Mouse (Mus musculus) heart, embryonic 15.5 days (tissue): ENCODE measurements around the gene A130010J15Rik. TPM values are rescaled to one million over a fixed set of nuclear protein-coding genes. Genes with fewer than 3 reads are reported as not detected.

Experiments used
- ATAC-seq: fragments of 200-750 bp; cut with Nextera tagmentation; replicated peaks from 2 replicates; pipeline ENCODE4 v1.8.0; 2017; ENCODE audit warnings: low read depth, moderate TSS enrichment; ENCODE audit not compliant: insufficient number of reproducible peaks, insufficient read depth, low FRiP score
- H3K27ac ChIP-seq: fragments of 300-500 bp; sonication (generic); 2 replicates; pipeline ENCODE4 v1.5.1; 2015; ENCODE audit warnings: mild to moderate bottlenecking, inconsistent platforms
- H3K27me3 ChIP-seq: fragments of 300-500 bp; sonication (generic); 2 replicates; pipeline ENCODE4 v1.6.1; 2015; ENCODE audit warnings: inconsistent platforms
- H3K36me3 ChIP-seq: fragments of 300-500 bp; sonication (generic); 2 replicates; pipeline ENCODE4 v1.6.1; 2015; ENCODE audit warnings: mild to moderate bottlenecking, inconsistent platforms
- H3K4me1 ChIP-seq: fragments of 300-500 bp; sonication (generic); replicated peaks from 2 replicates; pipeline ENCODE4 v1.6.1; 2015; ENCODE audit warnings: inconsistent platforms
- H3K4me2 ChIP-seq: fragments of 300-500 bp; sonication (generic); 2 replicates; pipeline ENCODE4 v1.6.1; 2015; ENCODE audit warnings: inconsistent platforms, mild to moderate bottlenecking, moderate library complexity
- H3K4me3 ChIP-seq: fragments of 300-500 bp; sonication (generic); 2 replicates; pipeline ENCODE4 v1.5.1; 2015; ENCODE audit warnings: mild to moderate bottlenecking, inconsistent platforms
- H3K9ac ChIP-seq: fragments of 300-500 bp; sonication (generic); 2 replicates; pipeline ENCODE4 v1.6.1; 2015; ENCODE audit warnings: mild to moderate bottlenecking, inconsistent platforms
- H3K9me3 ChIP-seq: fragments of 300-500 bp; sonication (generic); replicated peaks from 2 replicates; pipeline ENCODE4 v1.6.1; 2016; ENCODE audit warnings: inconsistent platforms
- WGBS: fragments of 180-500 bp; shearing (Covaris S2); methylation state at CpG from one replicate; pipeline ENCODE4 v1.1.7; 2015; ENCODE audit warnings: mixed read lengths; 5-methylcytosine and 5-hydroxymethylcytosine counted together
- polyA plus RNA-seq: library from polyadenylated mRNA; unstranded; fragments of >200 nt; fragmentation: Nextera tagmentation; extraction: Ambion mirVana; gene quantifications from 2 replicates; pipeline ENCODE4 v1.2.1, GENCODE M21; 2015

Gene A130010J15Rik
- polyA plus RNA-seq, 1 experiment from 2014 or later: 10.7 TPM

- ATAC-seq: no peak
Measured at GRCm38 (mm10) chr1:193188257-193188656, 20.4 kb downstream of the A130010J15Rik start.

GRCm38 (mm10) chr1:193189151-193189621 is 21.3 kb downstream of the A130010J15Rik start:
- Histone ChIP-seq H3K9ac (no peak overlapping the region), H3K4me2 (peak overlapping the region; percentile 23; the same call in 1 of the 2 replicates), H3K27ac (peak overlapping the region; percentile 92), H3K4me3 (no peak overlapping the region), H3K9me3 (no peaks in the 10 kb centered on the region), H3K4me1 (peaks cover 40% of the 10 kb centered on the region), H3K36me3 (no peaks in the 10 kb centered on the region), H3K27me3 (no peaks in the 10 kb centered on the region)
- 17% methylated on average over 9 of the region's 9 CpGs for WGBS
- ATAC-seq: peak; percentile 92

More at GRCm38 (mm10) chr1:193188257-193188656, 20.4 kb downstream of the A130010J15Rik start:
- H3K9ac ChIP-seq: no peak overlapping the region
- H3K27ac ChIP-seq: peak overlapping the region; percentile 92
- no peak overlapping the region for H3K4me2 ChIP-seq
- no peaks in the 10 kb centered on the region for H3K36me3 ChIP-seq
- H3K4me3 ChIP-seq: no peak overlapping the region
- no peaks in the 10 kb centered on the region for H3K9me3 ChIP-seq
- peaks cover 40% of the 10 kb centered on the region for H3K4me1 ChIP-seq
- no peaks in the 10 kb centered on the region for H3K27me3 ChIP-seq
- 62% methylated on average over 6 of the region's 6 CpGs for WGBS

- no peaks in the 10 kb centered on the region for H3K36me3 ChIP-seq
- H3K9me3 ChIP-seq: no peaks in the 10 kb centered on the region
- 15% methylated on average over 3 of the region's 3 CpGs for WGBS
- H3K4me2 ChIP-seq: peak overlapping the region; percentile 23; the same call in 1 of the 2 replicates
- peak overlapping the region; percentile 92 for H3K27ac ChIP-seq
- H3K4me3 ChIP-seq: no peak overlapping the region
- H3K4me1 ChIP-seq: peaks cover 40% of the 10 kb centered on the region
- H3K9ac ChIP-seq: no peak overlapping the region
- no peaks in the 10 kb centered on the region for H3K27me3 ChIP-seq
- ATAC-seq: no peak; the same call in 1 of the 2 replicates
Measured at GRCm38 (mm10) chr1:193189771-193190170, 21.9 kb downstream of the A130010J15Rik start.

GRCm38 (mm10) chr1:193191675-193192283 is 23.9 kb downstream of the A130010J15Rik start:
- 50% methylated on average over 7 of the region's 7 CpGs for WGBS
- no peak overlapping the region for H3K9ac ChIP-seq
- no peaks in the 10 kb centered on the region for H3K27me3 ChIP-seq
- peak overlapping the region; percentile 92 for H3K27ac ChIP-seq
- H3K9me3 ChIP-seq: no peaks in the 10 kb centered on the region
- H3K4me3 ChIP-seq: no peak overlapping the region
- no peak for ATAC-seq
- peaks cover 40% of the 10 kb centered on the region for H3K4me1 ChIP-seq
- no peak overlapping the region for H3K4me2 ChIP-seq
- no peaks in the 10 kb centered on the region for H3K36me3 ChIP-seq

- H3K27me3 ChIP-seq: no peaks in the 10 kb centered on the region
- ATAC-seq: no peak
- peaks cover 26% of the 10 kb centered on the region for H3K4me1 ChIP-seq
- H3K36me3 ChIP-seq: no peaks in the 10 kb centered on the region
- no peak overlapping the region for H3K9ac ChIP-seq
- no peak overlapping the region for H3K4me2 ChIP-seq
- WGBS: 80% methylated on average over 3 of the region's 3 CpGs
- H3K9me3 ChIP-seq: no peaks in the 10 kb centered on the region
- no peak overlapping the region for H3K27ac ChIP-seq
- H3K4me3 ChIP-seq: no peak overlapping the region
Measured at GRCm38 (mm10) chr1:193194416-193195140, 26.7 kb downstream of the A130010J15Rik start.

- H3K27me3 ChIP-seq: no peaks in the 10 kb centered on the region
- no peak overlapping the region for H3K27ac ChIP-seq
- no peaks in the 10 kb centered on the region for H3K9me3 ChIP-seq
- no peak overlapping the region for H3K4me2 ChIP-seq
- no peak overlapping the region for H3K9ac ChIP-seq
- peaks cover 19% of the 10 kb centered on the region for H3K4me1 ChIP-seq
- ATAC-seq: no peak
- no peak overlapping the region for H3K4me3 ChIP-seq
- WGBS: 49% methylated on average over 3 of the region's 3 CpGs
- H3K36me3 ChIP-seq: no peaks in the 10 kb centered on the region
Measured at GRCm38 (mm10) chr1:193195169-193195810, 27.4 kb downstream of the A130010J15Rik start.

GRCm38 (mm10) chr1:193197494-193198205 is 29.8 kb downstream of the A130010J15Rik start:
- no peaks in the 10 kb centered on the region for H3K36me3 ChIP-seq
- 85% methylated on average over 18 of the region's 18 CpGs for WGBS
- ATAC-seq: no peak
- H3K27me3 ChIP-seq: no peaks in the 10 kb centered on the region
- no peak overlapping the region for H3K27ac ChIP-seq
- no peaks in the 10 kb centered on the region for H3K9me3 ChIP-seq
- 0 out of 2 replicates have a peak, but pooled peaks cover 2% of the 10 kb centered on the region for H3K4me1 ChIP-seq
- no peak overlapping the region for H3K4me2 ChIP-seq
- no peak overlapping the region for H3K4me3 ChIP-seq
- no peak overlapping the region for H3K9ac ChIP-seq

GRCm38 (mm10) chr1:193198312-193198711 is 30.5 kb downstream of the A130010J15Rik start:
- ATAC-seq: no peak
- 74% methylated on average over 2 of the region's 2 CpGs for WGBS
- Histone ChIP-seq H3K4me3 (no peak overlapping the region), H3K27me3 (no peaks in the 10 kb centered on the region), H3K9ac (no peak overlapping the region), H3K36me3 (no peaks in the 10 kb centered on the region), H3K4me1 (0 out of 2 replicates have a peak, but pooled peaks cover 2% of the 10 kb centered on the region), H3K4me2 (no peak overlapping the region), H3K27ac (no peak overlapping the region), H3K9me3 (no peaks in the 10 kb centered on the region)

- WGBS: 70% methylated on average over 8 of the region's 8 CpGs
- peak overlapping the region; percentile 12; the same call in 1 of the 2 replicates for H3K4me2 ChIP-seq
- ATAC-seq: no peak
- peak overlapping the region; percentile 6; the same call in 1 of the 2 replicates for H3K4me3 ChIP-seq
- H3K9ac ChIP-seq: no peak overlapping the region
- no peaks in the 10 kb centered on the region for H3K27me3 ChIP-seq
- no peaks in the 10 kb centered on the region for H3K36me3 ChIP-seq
- H3K27ac ChIP-seq: peak overlapping the region; percentile 39; the same call in 1 of the 2 replicates
- H3K4me1 ChIP-seq: 0 out of 2 replicates have a peak, but pooled peaks cover 2% of the 10 kb centered on the region
- H3K9me3 ChIP-seq: no peaks in the 10 kb centered on the region
Measured at GRCm38 (mm10) chr1:193200640-193201382, 33.0 kb downstream of the A130010J15Rik start.

- Histone ChIP-seq H3K4me2 (peak within 1 kb of the TSS; percentile 12; the same call in 1 of the 2 replicates), H3K36me3 (no peaks in the 10 kb centered on the region), H3K27ac (peak within 1 kb of the TSS; percentile 39; the same call in 1 of the 2 replicates), H3K9ac (no peak within 1 kb of the TSS), H3K4me3 (peak within 1 kb of the TSS; percentile 6; the same call in 1 of the 2 replicates), H3K4me1 (0 out of 2 replicates have a peak, but pooled peaks cover 2% of the 10 kb centered on the region), H3K27me3 (no peaks in the 10 kb centered on the region), H3K9me3 (no peaks in the 10 kb centered on the region)
- WGBS: 61% methylated on average over 5 of the region's 5 CpGs
- ATAC-seq: no peak
Measured at GRCm38 (mm10) chr1:193201383-193201778, 33.5 kb downstream of the A130010J15Rik start, which contains the start of gene Traf3ip3. Traf3ip3 (minus strand) TSS chr1:193201703.
